Mouse (Mus musculus): ENCODE data around the gene Atg4b.

DNA sequence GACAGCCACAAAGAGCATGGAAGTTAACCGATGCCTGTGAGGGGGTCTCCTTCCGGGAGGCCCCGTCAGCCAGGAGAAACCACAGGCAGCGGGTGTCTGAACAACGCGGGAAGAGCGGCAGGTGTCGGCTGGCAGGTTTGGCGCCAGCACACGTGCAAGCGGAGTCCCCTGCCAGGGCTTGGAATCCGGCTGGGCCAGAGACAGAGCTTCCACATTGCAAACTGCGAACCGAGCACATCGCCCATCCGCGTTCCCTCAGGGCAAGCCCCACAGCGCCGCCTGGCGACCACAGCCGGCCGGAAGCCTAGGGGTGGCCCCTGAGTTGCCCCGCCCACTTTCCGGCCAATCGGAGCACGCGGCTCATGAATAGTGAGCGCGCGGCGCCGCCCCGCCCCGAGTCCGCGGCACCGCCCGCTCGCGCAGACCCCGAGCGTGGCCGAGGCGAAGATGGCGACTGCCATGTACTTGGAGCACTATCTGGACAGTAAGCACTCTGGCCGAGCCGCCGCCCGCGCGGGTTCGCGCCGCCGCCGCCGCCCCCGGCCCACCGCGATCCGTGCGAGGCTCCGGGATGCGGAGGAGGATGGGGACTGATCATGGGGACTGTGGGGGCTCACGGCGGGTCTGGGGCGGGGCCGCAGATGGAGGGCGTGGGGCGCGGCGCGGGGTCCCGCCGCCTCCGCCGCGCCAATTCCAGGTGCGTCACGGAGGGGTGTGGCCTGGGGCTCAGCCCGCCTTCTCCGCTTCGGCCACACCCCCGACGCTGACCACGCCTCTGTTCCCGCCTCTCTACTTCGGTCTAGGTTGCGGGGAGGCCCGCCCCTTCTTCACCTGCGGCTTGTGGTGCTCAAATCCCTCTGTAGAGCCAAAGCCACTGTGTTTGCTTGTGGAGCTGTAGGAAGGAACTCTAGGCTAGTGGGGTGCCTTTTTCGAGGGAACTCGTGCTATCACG, 52.5 kb downstream of the Atg4b start, which contains the start of gene Ing5:
- TF ChIP-seq TAL1 (IDR thresholded peaks at IDR 0.05; ENCODE audit: low read length), result no peak
- no peak for TF ChIP-seq GATA1 (IDR thresholded peaks at IDR 0.05; ENCODE audit: low read length)
